9 mouse cellular contexts compared by ENCODE assay signal in the genomic region with DNA sequence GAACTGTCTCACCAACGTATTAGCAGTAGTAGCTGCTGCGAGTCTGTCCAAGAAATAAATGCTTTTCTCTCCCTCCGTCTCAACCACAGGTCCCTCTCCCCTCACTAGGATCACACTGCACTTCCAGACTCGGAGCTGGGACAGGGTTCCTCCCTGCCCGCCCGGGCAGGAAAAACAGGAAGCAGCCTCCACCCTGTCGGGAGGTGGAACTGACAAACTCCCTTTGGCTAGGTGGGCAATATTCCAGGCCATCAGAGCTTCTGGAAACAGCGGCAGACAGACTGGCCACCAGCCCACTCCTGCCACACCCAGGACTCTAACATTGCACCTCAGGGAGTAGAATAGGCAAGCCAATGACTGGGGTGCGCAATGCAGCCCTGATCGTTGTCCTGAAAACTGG. TPM values are rescaled to one million over a fixed set of nuclear protein-coding genes. Genes with fewer than 3 reads are reported as not detected.
A peak's percentile ranks its signal among the peaks of the same experiment; 100 is the strongest.
DNase-seq lines count a peak whose midpoint lies in the region; ATAC-seq lines count a peak whose summit lies in the region.
"Had no signal": no experiment of that assay in that cellular context is flagged by ENCODE, and none has a peak within 500 bp of the region (broad histone marks: within the 10 kb centered on the region; RNA-seq: fewer than 3 reads in every experiment).

No protein-coding gene starts in this region.

- no peaks in the 10 kb centered on the region for H3K36me3 ChIP-seq in embryonic facial prominence, embryonic 14.5 days (ENCODE audit: control insufficient read depth, insufficient read depth, low read length)
- H3K36me3 ChIP-seq in forebrain, embryonic 16.5 days (ENCODE audit: control insufficient read depth, insufficient read depth): no peaks in the 10 kb centered on the region

- no peaks in the 10 kb centered on the region; the same call in 1 of the 2 replicates for H3K4me1 ChIP-seq in embryonic facial prominence, embryonic 14.5 days (ENCODE audit: control insufficient read depth, insufficient read depth, low read length)
- H3K4me1 ChIP-seq in forebrain, embryonic 16.5 days (replicated peaks; ENCODE audit: control insufficient read depth, insufficient read depth, low read length): no peaks in the 10 kb centered on the region

- WGBS in embryonic facial prominence, embryonic 14.5 days: 58% methylated on average over 10 of the region's 10 CpGs
- WGBS in forebrain, embryonic 16.5 days: 79% methylated on average over 10 of the region's 10 CpGs

- ATAC-seq in embryonic facial prominence, embryonic 14.5 days (ENCODE audit: low read depth): no peak
- ATAC-seq in forebrain, embryonic 16.5 days: no peak

- peak overlapping the region; percentile 3; the same call in 1 of the 2 replicates for H3K4me2 ChIP-seq in embryonic facial prominence, embryonic 14.5 days (ENCODE audit: low read depth, low read length)
- H3K4me2 ChIP-seq in forebrain, embryonic 16.5 days (ENCODE audit: low read length): no peak overlapping the region

- no peak overlapping the region for H3K9ac ChIP-seq in embryonic facial prominence, embryonic 14.5 days (ENCODE audit: low read depth, low read length)
- no peak overlapping the region for H3K9ac ChIP-seq in forebrain, embryonic 16.5 days (replicated peaks; ENCODE audit: low read depth, low read length)

- no peaks in the 10 kb centered on the region for H3K27me3 ChIP-seq in embryonic facial prominence, embryonic 14.5 days (replicated peaks; ENCODE audit: control insufficient read depth, insufficient read depth, low read length)
- H3K27me3 ChIP-seq in forebrain, embryonic 16.5 days (replicated peaks; ENCODE audit: control insufficient read depth, insufficient read depth, low read length): no peaks in the 10 kb centered on the region

- H3K4me3 ChIP-seq in embryonic facial prominence, embryonic 14.5 days (ENCODE audit: low read depth, low read length): no peak overlapping the region
- no peak overlapping the region for H3K4me3 ChIP-seq in forebrain, embryonic 16.5 days (replicated peaks; ENCODE audit: low read length)

- peak overlapping the region; percentile 53; the same call in 1 of the 2 replicates for H3K27ac ChIP-seq in embryonic facial prominence, embryonic 14.5 days (replicated peaks; ENCODE audit: low read depth, low read length)
- no peak overlapping the region for H3K27ac ChIP-seq in forebrain, embryonic 16.5 days (ENCODE audit: low read length)

- DNase-seq in cerebellum, postnatal 25 days: peak; percentile 33 to 50
- no peak for DNase-seq in cerebellum, adult 8-10 months
- DNase-seq in embryonic facial prominence, embryonic 14.5 days (ENCODE audit: low spot score): peak; percentile 61
- peak; percentile 75 for DNase-seq in heart, postnatal 4 days
- peak; percentile 79 to 90 for DNase-seq in lung, postnatal 4 days
- DNase-seq in frontal cortex, adult 2 months (ENCODE audit: extremely low spot score in 1 of 2, low spot score in 1 of 2): no peak
- DNase-seq in spleen, postnatal 4 days (ENCODE audit: low spot score in 2 of 2): no peak

- no peaks in the 10 kb centered on the region for H3K9me3 ChIP-seq in embryonic facial prominence, embryonic 14.5 days (ENCODE audit: control insufficient read depth, low read length)
- no peaks in the 10 kb centered on the region for H3K9me3 ChIP-seq in forebrain, embryonic 16.5 days (ENCODE audit: control insufficient read depth, low read length)

RNA-seq across cellular contexts. Expression of a gene that starts 11.5 kb away (rescaled TPM):
- 45.6 and 47.1 TPM in 2 replicates for polyA plus RNA-seq in embryonic facial prominence, embryonic 14.5 days (2014; fragmentation: Nextera tagmentation; extraction: Ambion mirVana)
- 10 to 100 TPM; 40.7 to 43.9 TPM for total RNA-seq in heart, postnatal 4 days (2021)
- 32.1 and 38.3 TPM in 2 replicates for polyA plus RNA-seq in frontal cortex, adult 2 months (2012; rRNA removed)
- 29.1 and 32.5 TPM in 2 replicates for polyA plus RNA-seq in forebrain, embryonic 16.5 days (2015; fragmentation: Nextera tagmentation; extraction: Ambion mirVana)

RNA-seq across cellular contexts. Expression of a gene that starts 29.9 kb away (rescaled TPM):
- not detected in 2 replicates for polyA plus RNA-seq in embryonic facial prominence, embryonic 14.5 days (2014; fragmentation: Nextera tagmentation; extraction: Ambion mirVana)
- not detected for total RNA-seq in heart, postnatal 4 days (2021)
- polyA plus RNA-seq in frontal cortex, adult 2 months (2012; rRNA removed): not detected in 2 replicates
- polyA plus RNA-seq in forebrain, embryonic 16.5 days (2015; fragmentation: Nextera tagmentation; extraction: Ambion mirVana): not detected in 2 replicates
- polyA plus RNA-seq: large intestine, adult 2 months had no signal

RNA-seq across cellular contexts. Expression of a gene that starts 39.4 kb away (rescaled TPM):
- 3.3 and 3.5 TPM in 2 replicates for polyA plus RNA-seq in embryonic facial prominence, embryonic 14.5 days (2014; fragmentation: Nextera tagmentation; extraction: Ambion mirVana)
- total RNA-seq in heart, postnatal 4 days (2021): under 1 TPM; 0.29 to 0.52 TPM
- 0.23 and 0.60 TPM in 2 replicates for polyA plus RNA-seq in frontal cortex, adult 2 months (2012; rRNA removed)
- polyA plus RNA-seq in forebrain, embryonic 16.5 days (2015; fragmentation: Nextera tagmentation; extraction: Ambion mirVana): 1.4 and 1.5 TPM in 2 replicates

Comparison
In these comparisons a context has a peak if more than half of its experiments do, and no peak if none do; other contexts are left out.
1. DNase-seq: peak in cerebellum, postnatal 25 days (2 of 2), embryonic facial prominence, embryonic 14.5 days (single experiment), heart, postnatal 4 days (single experiment) and lung, postnatal 4 days (2 of 2); none in cerebellum, adult 8-10 months (single experiment), frontal cortex, adult 2 months (0 of 2) and spleen, postnatal 4 days (0 of 2).